In the genomic region with DNA sequence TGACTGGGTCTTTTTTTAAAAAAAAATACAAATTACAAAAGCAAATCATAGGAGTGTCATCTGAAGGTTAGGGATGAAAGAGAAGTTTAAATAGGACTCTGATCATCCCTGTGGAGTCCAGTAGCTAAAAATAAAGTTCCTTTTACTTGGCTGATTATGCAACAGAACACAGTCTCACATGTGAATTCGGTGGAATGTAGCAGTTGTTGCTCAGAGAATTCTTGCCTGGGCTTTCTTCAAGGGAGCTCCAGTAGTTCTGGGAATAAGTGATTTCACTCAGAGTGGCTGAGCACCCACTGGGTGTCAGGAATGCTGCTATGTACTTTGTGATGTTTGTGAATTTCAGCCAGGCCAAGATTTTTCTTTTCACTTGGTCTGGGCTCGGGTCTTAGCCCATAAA, we compare ENCODE assay signal across 32 mouse cellular contexts. TPM values are rescaled to one million over a fixed set of nuclear protein-coding genes. Genes with fewer than 3 reads are reported as not detected.
DNase-seq lines count a peak whose midpoint lies in the region; ATAC-seq and TF ChIP-seq lines count a peak whose summit lies in the region.
"Had no signal": no experiment of that assay in that cellular context is flagged by ENCODE, and none has a peak within 500 bp of the region (broad histone marks: within the 10 kb centered on the region; RNA-seq: fewer than 3 reads in every experiment).

No protein-coding gene starts in this region.

- WGBS in kidney, adult 2 months: 55% methylated on average over 2 of the region's 2 CpGs
- 52% methylated on average over 2 of the region's 2 CpGs for WGBS in lung, postnatal 0 days
- WGBS in forebrain, postnatal 0 days: 71% methylated on average over 2 of the region's 2 CpGs

- peak; percentile 82 for ATAC-seq in frontal cortex, adult (ENCODE audit: low TSS enrichment)
- ATAC-seq in lung, postnatal 0 days: no peak
- no peak for ATAC-seq in forebrain, postnatal 0 days
- ATAC-seq: forebrain, embryonic 15.5 days; hindbrain, postnatal 0 days; intestine, embryonic 15.5 days; midbrain, embryonic 13.5 days had no signal

- no peak overlapping the region for H3K4me3 ChIP-seq in kidney, adult 2 months (ENCODE audit: insufficient read depth, low read depth, low read length)
- no peak overlapping the region for H3K4me3 ChIP-seq in lung, postnatal 0 days (ENCODE audit: low read depth, low read length)
- no peak overlapping the region for H3K4me3 ChIP-seq in forebrain, postnatal 0 days (ENCODE audit: low read depth, low read length)
- H3K4me3 ChIP-seq: embryonic facial prominence, embryonic 13.5 days; forebrain, embryonic 10.5 days; forebrain, embryonic 15.5 days; heart, embryonic 13.5 days; hindbrain, embryonic 12.5 days; intestine, embryonic 15.5 days; limb, embryonic 10.5 days; limb, embryonic 15.5 days; midbrain, embryonic 13.5 days; neural tube, embryonic 13.5 days; stomach, embryonic 15.5 days had no signal

- no peak overlapping the region for H3K4me2 ChIP-seq in lung, postnatal 0 days (replicated peaks; ENCODE audit: low read depth, low read length)
- H3K4me2 ChIP-seq in forebrain, postnatal 0 days (ENCODE audit: low read depth): no peak overlapping the region
- H3K4me2 ChIP-seq: embryonic facial prominence, embryonic 13.5 days; forebrain, embryonic 15.5 days; heart, embryonic 13.5 days; hindbrain, embryonic 12.5 days; intestine, embryonic 15.5 days; limb, embryonic 15.5 days; lung, embryonic 14.5 days; midbrain, embryonic 13.5 days; neural tube, embryonic 13.5 days; stomach, embryonic 15.5 days had no signal

- H3K27ac ChIP-seq in kidney, adult 2 months (ENCODE audit: insufficient read depth, low read depth, low read length): no peak overlapping the region
- no peak overlapping the region for H3K27ac ChIP-seq in lung, postnatal 0 days (ENCODE audit: low read length)
- H3K27ac ChIP-seq in forebrain, postnatal 0 days (ENCODE audit: low read depth, low read length): no peak overlapping the region
- H3K27ac ChIP-seq: embryonic facial prominence, embryonic 13.5 days; forebrain, embryonic 10.5 days; forebrain, embryonic 15.5 days; heart, embryonic 13.5 days; hindbrain, embryonic 12.5 days; intestine, embryonic 15.5 days; limb, embryonic 10.5 days; limb, embryonic 15.5 days; liver, embryonic 14.5 days; macrophage; midbrain, embryonic 13.5 days; neural tube, embryonic 13.5 days; stomach, embryonic 15.5 days had no signal

- H3K36me3 ChIP-seq in kidney, adult 2 months (ENCODE audit: control insufficient read depth, insufficient read depth, low read length): no peaks in the 10 kb centered on the region
- H3K36me3 ChIP-seq in lung, postnatal 0 days (ENCODE audit: insufficient read depth, low read length): no peaks in the 10 kb centered on the region
- H3K36me3 ChIP-seq in forebrain, postnatal 0 days (ENCODE audit: insufficient read depth): no peaks in the 10 kb centered on the region
- H3K36me3 ChIP-seq: embryonic facial prominence, embryonic 13.5 days; forebrain, embryonic 10.5 days; forebrain, embryonic 15.5 days; heart, embryonic 13.5 days; hindbrain, embryonic 12.5 days; intestine, embryonic 15.5 days; limb, embryonic 10.5 days; limb, embryonic 15.5 days; midbrain, embryonic 13.5 days; neural tube, embryonic 13.5 days; stomach, embryonic 15.5 days had no signal

- TF ChIP-seq POLR2A in kidney, adult 2 months (IDR thresholded peaks at IDR 0.05; ENCODE audit: low read depth, low read length): no peak

- no peaks in the 10 kb centered on the region for H3K4me1 ChIP-seq in kidney, adult 2 months (ENCODE audit: control insufficient read depth, insufficient read depth, low read length)
- H3K4me1 ChIP-seq in lung, postnatal 0 days (ENCODE audit: insufficient read depth, low read depth, low read length): no peaks in the 10 kb centered on the region
- no peaks in the 10 kb centered on the region for H3K4me1 ChIP-seq in forebrain, postnatal 0 days (ENCODE audit: insufficient read depth)
- H3K4me1 ChIP-seq: embryonic facial prominence, embryonic 13.5 days; forebrain, embryonic 10.5 days; forebrain, embryonic 15.5 days; heart, embryonic 13.5 days; hindbrain, embryonic 12.5 days; intestine, embryonic 15.5 days; limb, embryonic 10.5 days; limb, embryonic 15.5 days; midbrain, embryonic 13.5 days; neural tube, embryonic 13.5 days; stomach, embryonic 15.5 days had no signal

- no peaks in the 10 kb centered on the region for H3K27me3 ChIP-seq in kidney, adult 2 months (replicated peaks; ENCODE audit: control insufficient read depth, insufficient read depth, low read length)
- H3K27me3 ChIP-seq in lung, postnatal 0 days (replicated peaks; ENCODE audit: insufficient read depth, low read length): no peaks in the 10 kb centered on the region
- no peaks in the 10 kb centered on the region for H3K27me3 ChIP-seq in forebrain, postnatal 0 days (ENCODE audit: insufficient read depth, low read length)
- H3K27me3 ChIP-seq: CH12.LX; forebrain, embryonic 15.5 days; intestine, embryonic 15.5 days; stomach, embryonic 15.5 days had no signal

- H3K9ac ChIP-seq in lung, postnatal 0 days (replicated peaks; ENCODE audit: low read depth): no peak overlapping the region
- H3K9ac ChIP-seq in forebrain, postnatal 0 days: no peak overlapping the region
- H3K9ac ChIP-seq: embryonic facial prominence, embryonic 13.5 days; forebrain, embryonic 15.5 days; heart, embryonic 13.5 days; hindbrain, embryonic 12.5 days; intestine, embryonic 15.5 days; limb, embryonic 15.5 days; liver, embryonic 14.5 days; lung, embryonic 14.5 days; midbrain, embryonic 13.5 days; neural tube, embryonic 13.5 days; stomach, embryonic 15.5 days had no signal

- TF ChIP-seq CTCF in kidney, adult 2 months (conservative IDR thresholded peaks at IDR 0.05; ENCODE audit: insufficient read depth, insufficient read length, low read depth, low read length): no peak
- no peak for TF ChIP-seq CTCF in lung, postnatal 0 days (IDR thresholded peaks at IDR 0.05)
- no peak for TF ChIP-seq CTCF in forebrain, postnatal 0 days (IDR thresholded peaks at IDR 0.05; ENCODE audit: low read depth)

- TF ChIP-seq EP300 in lung, postnatal 0 days (IDR thresholded peaks at IDR 0.05): no peak

- DNase-seq in frontal cortex, postnatal 25 days (ENCODE audit: low spot score in 2 of 2): no peak
- DNase-seq in kidney, adult 2 months: peak; percentile 4
- DNase-seq in kidney, postnatal 4 days: no peak
- DNase-seq in lung, postnatal 0 days (ENCODE audit: low spot score): peak; percentile 35
- no peak for DNase-seq in lung, postnatal 10 days
- DNase-seq in forebrain, postnatal 0 days: no peak
- DNase-seq: adrenal gland, postnatal 10 days; cerebellum, adult 11-12 months; cerebellum, adult 9-11 months; gastrocnemius, postnatal 14 days; heart, postnatal 10 days; kidney, postnatal 14 days; lung, embryonic 14.5 days had no signal

- H3K9me3 ChIP-seq in lung, postnatal 0 days (ENCODE audit: low read length): no peaks in the 10 kb centered on the region
- no peaks in the 10 kb centered on the region for H3K9me3 ChIP-seq in forebrain, postnatal 0 days (ENCODE audit: low read length)
- H3K9me3 ChIP-seq: embryonic facial prominence, embryonic 13.5 days; forebrain, embryonic 10.5 days; forebrain, embryonic 15.5 days; heart, embryonic 13.5 days; hindbrain, embryonic 12.5 days; intestine, embryonic 15.5 days; limb, embryonic 10.5 days; limb, embryonic 15.5 days; midbrain, embryonic 13.5 days; neural tube, embryonic 13.5 days; stomach, embryonic 15.5 days had no signal

RNA-seq across cellular contexts. Expression of gene Rai2, which starts 30.5 kb away (rescaled TPM):
- polyA plus RNA-seq in kidney, adult 2 months (2012; rRNA removed): 7.4 and 9.2 TPM in 2 replicates
- polyA plus RNA-seq in lung, postnatal 0 days (2015; fragmentation: Nextera tagmentation; extraction: Ambion mirVana): 2.5 and 2.7 TPM in 2 replicates
- 7.0 and 8.2 TPM in 2 replicates for total RNA-seq in forebrain, postnatal 0 days (2014; rRNA removed)
- 8.1 and 11.0 TPM in 2 replicates for polyA plus RNA-seq in forebrain, postnatal 0 days (2015; fragmentation: Nextera tagmentation; extraction: Ambion mirVana)
- total RNA-seq: CH12.LX; common myeloid progenitor, adult 5-6 weeks; ES-E14; megakaryocyte-erythroid progenitor cell, adult 5-6 weeks had no signal
- polyA plus RNA-seq: macrophage had no signal

Comparison
In these comparisons a context has a peak if more than half of its experiments do, and no peak if none do; other contexts are left out.
1. DNase-seq: peak in kidney, adult 2 months (single experiment) and lung, postnatal 0 days (single experiment); none in frontal cortex, postnatal 25 days (0 of 2), kidney, postnatal 4 days (0 of 2), lung, postnatal 10 days (single experiment) and forebrain, postnatal 0 days (single experiment).